8 mouse cellular contexts compared by ENCODE assay signal in the genomic region with DNA sequence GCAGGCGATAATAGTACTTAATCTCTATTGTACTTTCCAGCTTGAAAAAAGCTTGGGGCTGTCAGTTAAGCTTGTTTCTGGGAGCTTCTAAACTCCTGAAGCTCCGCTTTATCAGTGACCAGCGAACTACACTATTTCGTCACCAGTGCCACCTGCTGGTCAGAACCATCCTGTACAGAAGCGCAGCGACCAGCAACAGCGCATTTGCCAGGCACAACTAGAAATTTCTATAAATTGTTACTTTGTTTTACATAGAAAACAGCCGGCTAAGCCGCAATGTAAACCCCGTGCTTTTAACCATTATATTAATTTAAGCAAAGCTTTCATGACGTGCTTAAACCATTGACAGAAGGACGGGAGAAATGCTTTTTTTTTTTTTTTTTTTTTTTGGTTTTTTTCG. TPM values are rescaled to one million over a fixed set of nuclear protein-coding genes. Genes with fewer than 3 reads are reported as not detected.
DNase-seq lines count a peak whose midpoint lies in the region; ATAC-seq and TF ChIP-seq lines count a peak whose summit lies in the region.

No protein-coding gene starts in this region.

- DNase-seq in CH12.LX (ENCODE audit: extremely low read depth): peak; percentile 65
- peak; percentile 79 to 85 for DNase-seq in adrenal gland, postnatal 36 days
- DNase-seq in heart, postnatal 4 days: peak; percentile 86
- DNase-seq in layer of hippocampus, adult 18-20 months (ENCODE audit: low spot score in 2 of 2): peak; percentile 26 to 76
- DNase-seq in lung, embryonic 14.5 days: peak; percentile 97
- peak; percentile 44 to 82 for DNase-seq in thymus, postnatal 10 days (ENCODE audit: low spot score in 2 of 2)

- 2% methylated on average over 12 of the region's 13 CpGs for WGBS in lung, embryonic 14.5 days
- 2% methylated on average over 13 of the region's 13 CpGs for WGBS in olfactory bulb, adult 2 months

- H3K4me2 ChIP-seq in CH12.LX (ENCODE audit: insufficient read depth, low read depth, poor library complexity, severe bottlenecking): no peak overlapping the region
- peak overlapping the region; percentile 86 for H3K4me2 ChIP-seq in lung, embryonic 14.5 days

- ATAC-seq in lung, embryonic 14.5 days (ENCODE audit: insufficient read depth): no peak

- H3K9me3 ChIP-seq in CH12.LX (replicated peaks; ENCODE audit: low read length): peaks cover 7% of the 10 kb centered on the region
- H3K9me3 ChIP-seq in lung, embryonic 14.5 days (ENCODE audit: low read depth, low read length): 0 out of 2 replicates have a peak, but pooled peaks cover 4% of the 10 kb centered on the region

- TF ChIP-seq POLR2A in CH12.LX (IDR thresholded peaks at IDR 0.05; ENCODE audit: low read depth, low read length): no peak
- no peak for TF ChIP-seq POLR2A in embryonic fibroblast, embryonic 13.5 days (IDR thresholded peaks at IDR 0.05; ENCODE audit: low read depth, low read length)
- no peak for TF ChIP-seq POLR2A in olfactory bulb, adult 2 months (IDR thresholded peaks at IDR 0.05; ENCODE audit: insufficient read depth, low read depth, low read length)

- dilution Hi-C loops in CH12.LX (cut with MboI; ENCODE audit: extremely low pct_ligation_motif_present, extremely low pct_unique_long_range_greater_than_20kb, low sequenced_read_pairs): no loop called here

- peak; percentile 47 to 91; a peak in 3 of 4 replicates for TF ChIP-seq CTCF in CH12.LX (conservative IDR thresholded peaks at IDR 0.05 in 1 of 2, IDR thresholded peaks at IDR 0.05 in 1 of 2; ENCODE audit: low read depth in 2 of 2, low read length in 2 of 2)
- peak; percentile 86; the same call in 1 of the 2 replicates for TF ChIP-seq CTCF in embryonic fibroblast, embryonic 13.5 days (IDR thresholded peaks at IDR 0.05; ENCODE audit: borderline replicate concordance, insufficient read depth, low read length)
- TF ChIP-seq CTCF in lung, embryonic 14.5 days (IDR thresholded peaks at IDR 0.05; ENCODE audit: low read depth): peak; percentile 86
- TF ChIP-seq CTCF in olfactory bulb, adult 2 months (IDR thresholded peaks at IDR 0.05; ENCODE audit: insufficient read depth, low read depth, low read length): peak; percentile 44

- peaks cover 11 to 30% of the 10 kb centered on the region in 2 experiments for H3K36me3 ChIP-seq in CH12.LX (replicated peaks in 1 of 2; ENCODE audit: control insufficient read depth in 1 of 2, insufficient read depth in 1 of 2, low read length in 1 of 2)
- peaks cover 16% of the 10 kb centered on the region for H3K36me3 ChIP-seq in lung, embryonic 14.5 days (ENCODE audit: insufficient read depth)

- peak; percentile 80 for TF ChIP-seq RAD21 in CH12.LX (IDR thresholded peaks at IDR 0.05; ENCODE audit: low read depth, low read length)

- H3K4me3 ChIP-seq in CH12.LX (replicated peaks in 1 of 3; ENCODE audit: low read depth in 2 of 3, low read length in 2 of 3, poor library complexity in 1 of 3): no peak overlapping the region
- H3K4me3 ChIP-seq in embryonic fibroblast, embryonic 13.5 days (ENCODE audit: insufficient read depth, low read length): no peak overlapping the region
- H3K4me3 ChIP-seq in lung, embryonic 14.5 days (ENCODE audit: low read depth, low read length): peak overlapping the region; percentile 56
- H3K4me3 ChIP-seq in olfactory bulb, adult 2 months (ENCODE audit: insufficient read depth, low read depth, low read length): no peak overlapping the region

- no peak overlapping the region for H3K9ac ChIP-seq in CH12.LX (ENCODE audit: insufficient read depth, low read depth)
- no peak overlapping the region for H3K9ac ChIP-seq in lung, embryonic 14.5 days

- no peaks in the 10 kb centered on the region for H3K79me2 ChIP-seq in CH12.LX (replicated peaks; ENCODE audit: control insufficient read depth, extremely low read depth, insufficient read depth, poor library complexity, severe bottlenecking)

- no peaks in the 10 kb centered on the region for H3K27me3 ChIP-seq in CH12.LX (replicated peaks)
- peaks cover 6% of the 10 kb centered on the region; the same call in 1 of the 2 replicates for H3K27me3 ChIP-seq in lung, embryonic 14.5 days (ENCODE audit: insufficient read depth, low read length)

- in situ Hi-C loops in CH12.LX (cut with MboI; ENCODE audit: low pct_ligation_motif_present, low pct_unique_long_range_greater_than_20kb, low sequenced_read_pairs): no loop called here

- H3K4me1 ChIP-seq in CH12.LX (ENCODE audit: control insufficient read depth in 1 of 2, insufficient read depth in 2 of 2): no peaks in the 10 kb centered on the region
- no peaks in the 10 kb centered on the region for H3K4me1 ChIP-seq in embryonic fibroblast, embryonic 13.5 days (ENCODE audit: control insufficient read depth, insufficient read depth, low read length)
- H3K4me1 ChIP-seq in lung, embryonic 14.5 days (ENCODE audit: insufficient read depth): no peaks in the 10 kb centered on the region
- H3K4me1 ChIP-seq in olfactory bulb, adult 2 months (ENCODE audit: control insufficient read depth, insufficient read depth, low read length): peaks cover 6% of the 10 kb centered on the region

- no peak for TF ChIP-seq EP300 in CH12.LX (IDR thresholded peaks at IDR 0.05; ENCODE audit: low read length)

- no peak overlapping the region for H3K27ac ChIP-seq in CH12.LX (ENCODE audit: insufficient read depth, low read depth)
- H3K27ac ChIP-seq in embryonic fibroblast, embryonic 13.5 days (ENCODE audit: insufficient read depth, low read length): no peak overlapping the region
- no peak overlapping the region for H3K27ac ChIP-seq in lung, embryonic 14.5 days (ENCODE audit: low read depth)
- no peak overlapping the region for H3K27ac ChIP-seq in olfactory bulb, adult 2 months (ENCODE audit: insufficient read depth, low read depth, low read length)

TF ChIP-seq in CH12.LX, 34 proteins besides CTCF, POLR2A, EP300 and RAD21 (continues in another document):
- TF ChIP-seq ZC3H11A (IDR thresholded peaks at IDR 0.05; ENCODE audit: low read depth, low read length): peak; percentile 33; the same call in 1 of the 2 replicates
- peak; percentile 73 for TF ChIP-seq ZNF384 (IDR thresholded peaks at IDR 0.05; ENCODE audit: low read depth, low read length)
- no peak for TF ChIP-seq RCOR1 (conservative IDR thresholded peaks at IDR 0.05; ENCODE audit: low read depth, low read length)

RNA-seq across cellular contexts. Expression of a gene that starts 0.9 kb away (rescaled TPM):
- 0.17 TPM in 2 replicates for total RNA-seq in CH12.LX (2012; rRNA removed)
- 0.19 and 0.34 TPM in 2 replicates for total RNA-seq in CH12.LX (2014; rRNA removed)
- 0.64 and 1.1 TPM in 2 replicates for polyA plus RNA-seq in CH12.LX (2012; ENCODE audit: insufficient read length, low read depth)
- total RNA-seq in adrenal gland, postnatal 36 days (2021): 1 to 10 TPM; 4.0 to 4.9 TPM
- 0.68 and 1.1 TPM in 2 replicates for polyA plus RNA-seq in embryonic fibroblast, embryonic 13.5 days (2011; ENCODE audit: insufficient read length, low read depth, missing spikeins)
- total RNA-seq in heart, postnatal 4 days (2021): 1 to 10 TPM; 3.9 to 4.2 TPM
- under 1 TPM; 0.27 to 0.28 TPM for total RNA-seq in layer of hippocampus, adult 18-20 months (2021)
- polyA plus RNA-seq in lung, embryonic 14.5 days (2014; fragmentation: Nextera tagmentation; extraction: Ambion mirVana): 0.30 and 0.45 TPM in 2 replicates
- polyA plus RNA-seq in olfactory bulb, adult 2 months (2012; ENCODE audit: insufficient read depth, insufficient read length, low replicate concordance, missing spikeins): not detected in 2 replicates

RNA-seq across cellular contexts. Expression of a gene that starts 7.9 kb away (rescaled TPM):
- total RNA-seq in CH12.LX (2012; rRNA removed) (1.7 TPM in 1 of 2 replicates, not detected in the other), CH12.LX (2014; rRNA removed) (not detected in 2 replicates)
- not detected in 2 replicates for polyA plus RNA-seq in CH12.LX (2012; ENCODE audit: insufficient read length, low read depth)
- total RNA-seq in adrenal gland, postnatal 36 days (2021): not detected
- not detected in 2 replicates for polyA plus RNA-seq in embryonic fibroblast, embryonic 13.5 days (2011; ENCODE audit: insufficient read length, low read depth, missing spikeins)
- not detected for total RNA-seq in heart, postnatal 4 days (2021)
- total RNA-seq in layer of hippocampus, adult 18-20 months (2021): not detected
- polyA plus RNA-seq in lung, embryonic 14.5 days (2014; fragmentation: Nextera tagmentation; extraction: Ambion mirVana): not detected in 2 replicates
- polyA plus RNA-seq in olfactory bulb, adult 2 months (2012; ENCODE audit: insufficient read depth, insufficient read length, low replicate concordance, missing spikeins): not detected in 2 replicates

RNA-seq across cellular contexts. Expression of a gene that starts 10.5 kb away (rescaled TPM):
- total RNA-seq in CH12.LX (2012; rRNA removed) (341 and 383 TPM in 2 replicates), CH12.LX (2014; rRNA removed) (278 and 354 TPM in 2 replicates)
- polyA plus RNA-seq in CH12.LX (2012; ENCODE audit: insufficient read length, low read depth): 311 and 321 TPM in 2 replicates
- total RNA-seq in adrenal gland, postnatal 36 days (2021): 100 to 1,000 TPM; 628 to 645 TPM
- 118 and 135 TPM in 2 replicates for polyA plus RNA-seq in embryonic fibroblast, embryonic 13.5 days (2011; ENCODE audit: insufficient read length, low read depth, missing spikeins)
- 1,000 to 10,000 TPM; 1,200 to 1,283 TPM for total RNA-seq in heart, postnatal 4 days (2021)
- 100 to 1,000 TPM; 379 to 385 TPM for total RNA-seq in layer of hippocampus, adult 18-20 months (2021)
- polyA plus RNA-seq in lung, embryonic 14.5 days (2014; fragmentation: Nextera tagmentation; extraction: Ambion mirVana): 544 and 562 TPM in 2 replicates
- not detected in 2 replicates for polyA plus RNA-seq in olfactory bulb, adult 2 months (2012; ENCODE audit: insufficient read depth, insufficient read length, low replicate concordance, missing spikeins)

RNA-seq across cellular contexts. Expression of a gene that starts 17.9 kb away (rescaled TPM):
- total RNA-seq in CH12.LX (2012; rRNA removed) (12.9 and 13.5 TPM in 2 replicates), CH12.LX (2014; rRNA removed) (7.2 and 8.3 TPM in 2 replicates)
- 26.8 and 29.2 TPM in 2 replicates for polyA plus RNA-seq in CH12.LX (2012; ENCODE audit: insufficient read length, low read depth)
- 10 to 100 TPM; 27.9 to 28.7 TPM for total RNA-seq in adrenal gland, postnatal 36 days (2021)
- 19.7 and 20.7 TPM in 2 replicates for polyA plus RNA-seq in embryonic fibroblast, embryonic 13.5 days (2011; ENCODE audit: insufficient read length, low read depth, missing spikeins)
- 10 to 100 TPM; 43.7 to 44.5 TPM for total RNA-seq in heart, postnatal 4 days (2021)
- total RNA-seq in layer of hippocampus, adult 18-20 months (2021): 10 to 100 TPM; 30.3 to 34.3 TPM
- 23.9 and 24.4 TPM in 2 replicates for polyA plus RNA-seq in lung, embryonic 14.5 days (2014; fragmentation: Nextera tagmentation; extraction: Ambion mirVana)
- polyA plus RNA-seq in olfactory bulb, adult 2 months (2012; ENCODE audit: insufficient read depth, insufficient read length, low replicate concordance, missing spikeins): not detected in 2 replicates

RNA-seq across cellular contexts. Expression of a gene that starts 51.5 kb away (rescaled TPM):
- total RNA-seq in CH12.LX (2012; rRNA removed): not detected in 2 replicates
- total RNA-seq in CH12.LX (2014; rRNA removed): not detected in 2 replicates
- polyA plus RNA-seq in CH12.LX (2012; ENCODE audit: insufficient read length, low read depth): 0.07 TPM in 1 of 2 replicates, not detected in the other
- total RNA-seq in adrenal gland, postnatal 36 days (2021): under 1 TPM; 0.13 to 0.20 TPM
- not detected in 2 replicates for polyA plus RNA-seq in embryonic fibroblast, embryonic 13.5 days (2011; ENCODE audit: insufficient read length, low read depth, missing spikeins)
- total RNA-seq in heart, postnatal 4 days (2021): not detected
- total RNA-seq in layer of hippocampus, adult 18-20 months (2021): not detected
- not detected in 2 replicates for polyA plus RNA-seq in lung, embryonic 14.5 days (2014; fragmentation: Nextera tagmentation; extraction: Ambion mirVana)
- polyA plus RNA-seq in olfactory bulb, adult 2 months (2012; ENCODE audit: insufficient read depth, insufficient read length, low replicate concordance, missing spikeins): not detected in 2 replicates
